Mouse (Mus musculus): ENCODE data around the gene Epb41l4b. TPM values are rescaled to one million over a fixed set of nuclear protein-coding genes. Genes with fewer than 3 reads are reported as not detected.

Epb41l4b gene
- polyA plus RNA-seq, 1 experiment = 3.5 TPM

DNA sequence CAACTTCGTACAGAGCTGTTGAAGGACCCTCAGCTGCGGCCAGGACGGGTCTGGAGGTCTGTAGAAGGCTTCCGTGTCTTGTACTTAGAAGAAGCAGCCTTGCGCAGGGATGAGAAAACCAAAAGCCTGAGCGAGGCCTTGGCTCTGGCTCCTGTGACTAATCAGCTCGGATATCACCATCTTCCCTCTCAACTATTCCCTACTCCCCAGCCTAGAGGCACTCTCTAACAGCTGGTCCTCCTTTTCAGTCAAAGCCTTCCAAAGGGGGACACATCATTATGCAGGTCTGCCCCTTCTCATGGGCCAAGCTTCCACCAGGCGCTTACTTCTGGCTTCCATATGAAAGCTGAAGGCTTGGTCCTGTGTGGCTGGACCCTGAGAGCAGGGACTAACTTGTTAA lies 139.4 kb downstream of the Epb41l4b start:
- no peaks in the 10 kb centered on the region for H3K4me1 ChIP-seq (ENCODE audit: control insufficient read depth, insufficient read depth, low read length)
- 83% methylated on average over 8 of the region's 8 CpGs for WGBS
- H3K4me3 ChIP-seq (replicated peaks; ENCODE audit: control insufficient read depth, low read depth, low read length) = no peak overlapping the region
- TF ChIP-seq CTCF (IDR thresholded peaks at IDR 0.05; ENCODE audit: control insufficient read depth, insufficient read depth, low read length) (no peak), POLR2A (IDR thresholded peaks at IDR 0.05; ENCODE audit: borderline replicate concordance, control insufficient read depth, low read depth, low read length) (no peak)
- no peak overlapping the region for H3K27ac ChIP-seq (ENCODE audit: control insufficient read depth, insufficient read depth, low read depth, low read length, poor library complexity)

DNA sequence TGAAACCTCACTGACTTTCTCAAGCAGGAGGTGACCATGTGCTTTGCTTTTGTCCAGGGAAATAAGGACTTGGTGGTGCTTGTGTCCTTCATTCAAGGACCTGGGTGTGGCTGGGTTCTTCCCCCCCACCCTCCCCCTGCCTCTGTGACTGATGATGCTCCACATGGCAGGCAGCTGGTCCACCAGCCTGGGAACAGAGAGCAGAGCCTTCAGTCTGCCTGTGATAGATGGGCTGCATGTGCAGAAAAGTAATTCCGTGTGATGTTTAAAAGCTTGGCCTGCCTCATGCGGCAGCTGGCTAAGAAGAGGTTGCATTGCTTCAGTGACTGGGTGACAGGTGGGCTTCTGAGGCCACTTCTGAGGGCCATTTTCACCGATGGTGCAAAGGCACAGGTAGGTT lies 140.5 kb downstream of the Epb41l4b start:
- no peak for TF ChIP-seq CTCF (IDR thresholded peaks at IDR 0.05; ENCODE audit: control insufficient read depth, insufficient read depth, low read length)
- TF ChIP-seq POLR2A (IDR thresholded peaks at IDR 0.05; ENCODE audit: borderline replicate concordance, control insufficient read depth, low read depth, low read length) = no peak
- WGBS = 63% methylated on average over 3 of the region's 3 CpGs
- Histone ChIP-seq H3K27ac (ENCODE audit: control insufficient read depth, insufficient read depth, low read depth, low read length, poor library complexity) (no peak overlapping the region), H3K4me3 (replicated peaks; ENCODE audit: control insufficient read depth, low read depth, low read length) (no peak overlapping the region), H3K4me1 (ENCODE audit: control insufficient read depth, insufficient read depth, low read length) (no peaks in the 10 kb centered on the region)

DNA sequence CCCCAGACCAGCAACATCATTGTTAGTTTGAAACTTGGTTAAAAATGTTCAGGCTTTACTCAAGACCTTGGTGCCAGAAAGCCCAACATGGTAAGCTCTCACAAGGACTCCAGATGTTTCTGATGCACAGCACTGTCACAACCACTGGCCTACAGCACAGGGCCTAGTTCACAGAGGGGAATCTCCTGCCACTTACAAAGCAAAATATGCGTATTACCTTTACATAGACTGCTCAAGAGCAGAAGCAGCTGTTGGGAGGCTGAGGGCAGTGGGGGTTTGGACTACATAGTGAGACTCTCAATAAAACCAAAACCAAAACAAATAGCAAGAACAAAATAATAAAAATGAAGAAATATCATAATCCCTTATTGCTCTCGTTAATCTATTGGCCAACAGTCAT lies 141.8 kb downstream of the Epb41l4b start:
- 83% methylated on average over 2 of the region's 2 CpGs for WGBS
- no peak for TF ChIP-seq CTCF (IDR thresholded peaks at IDR 0.05; ENCODE audit: control insufficient read depth, insufficient read depth, low read length)
- H3K4me1 ChIP-seq (ENCODE audit: control insufficient read depth, insufficient read depth, low read length) = no peaks in the 10 kb centered on the region

DNA sequence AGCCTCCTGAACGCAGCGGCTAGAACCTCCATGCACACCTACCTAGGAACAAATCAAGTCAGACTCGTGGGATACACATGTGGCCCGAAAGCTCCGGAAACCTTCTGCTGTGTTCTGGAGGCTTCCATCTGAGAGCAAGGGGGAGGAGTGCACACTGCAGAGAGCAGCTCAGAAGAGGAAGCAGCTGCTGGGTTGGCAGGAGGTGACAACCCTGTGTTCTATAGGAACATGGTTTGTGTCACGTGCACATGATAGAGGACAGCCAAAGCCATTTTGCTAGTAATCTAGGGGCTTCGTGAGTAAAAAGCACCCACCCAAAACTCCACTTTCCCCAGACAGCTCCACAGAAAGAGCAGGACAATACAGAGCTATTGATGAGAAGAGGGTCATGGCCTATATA lies 149.9 kb downstream of the Epb41l4b start:
- Histone ChIP-seq H3K4me3 (replicated peaks; ENCODE audit: control insufficient read depth, low read depth, low read length) (no peak overlapping the region), H3K4me1 (ENCODE audit: control insufficient read depth, insufficient read depth, low read length) (no peaks in the 10 kb centered on the region), H3K27ac (ENCODE audit: control insufficient read depth, insufficient read depth, low read depth, low read length, poor library complexity) (no peak overlapping the region)
- WGBS = 5% methylated on average over 7 of the region's 7 CpGs
- no peak for TF ChIP-seq POLR2A (IDR thresholded peaks at IDR 0.05; ENCODE audit: borderline replicate concordance, control insufficient read depth, low read depth, low read length)
- TF ChIP-seq CTCF (IDR thresholded peaks at IDR 0.05; ENCODE audit: control insufficient read depth, insufficient read depth, low read length) = no peak

More for the DNA sequence above, 141.8 kb downstream of the Epb41l4b start:
- Histone ChIP-seq H3K27ac (ENCODE audit: control insufficient read depth, insufficient read depth, low read depth, low read length, poor library complexity) (no peak overlapping the region), H3K4me3 (replicated peaks; ENCODE audit: control insufficient read depth, low read depth, low read length) (no peak overlapping the region)

DNA sequence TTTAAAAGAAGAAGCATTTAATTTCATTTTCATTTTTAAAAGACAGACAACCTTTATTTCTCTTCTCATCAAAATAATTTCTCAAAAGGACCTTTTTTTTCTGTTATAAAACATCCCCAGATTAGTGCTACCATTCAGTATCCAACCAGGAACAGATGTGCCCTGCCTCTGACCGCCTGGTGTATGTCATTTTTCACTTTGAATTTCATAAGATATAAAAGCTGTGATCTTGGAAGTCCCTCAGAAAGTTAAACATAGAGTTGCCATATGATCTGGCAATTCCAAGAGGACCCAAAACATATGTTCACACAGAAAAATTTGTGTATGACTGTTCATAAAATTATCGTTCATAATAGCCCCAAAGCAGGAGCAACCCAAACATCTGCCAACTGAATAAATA lies 151.3 kb downstream of the Epb41l4b start:
- Histone ChIP-seq H3K4me1 (ENCODE audit: control insufficient read depth, insufficient read depth, low read length) (no peaks in the 10 kb centered on the region), H3K27ac (ENCODE audit: control insufficient read depth, insufficient read depth, low read depth, low read length, poor library complexity) (no peak overlapping the region), H3K4me3 (replicated peaks; ENCODE audit: control insufficient read depth, low read depth, low read length) (no peak overlapping the region)
- TF ChIP-seq POLR2A (IDR thresholded peaks at IDR 0.05; ENCODE audit: borderline replicate concordance, control insufficient read depth, low read depth, low read length) (no peak), CTCF (IDR thresholded peaks at IDR 0.05; ENCODE audit: control insufficient read depth, insufficient read depth, low read length) (no peak)
- 71% methylated on average over 2 of the region's 2 CpGs for WGBS

DNA sequence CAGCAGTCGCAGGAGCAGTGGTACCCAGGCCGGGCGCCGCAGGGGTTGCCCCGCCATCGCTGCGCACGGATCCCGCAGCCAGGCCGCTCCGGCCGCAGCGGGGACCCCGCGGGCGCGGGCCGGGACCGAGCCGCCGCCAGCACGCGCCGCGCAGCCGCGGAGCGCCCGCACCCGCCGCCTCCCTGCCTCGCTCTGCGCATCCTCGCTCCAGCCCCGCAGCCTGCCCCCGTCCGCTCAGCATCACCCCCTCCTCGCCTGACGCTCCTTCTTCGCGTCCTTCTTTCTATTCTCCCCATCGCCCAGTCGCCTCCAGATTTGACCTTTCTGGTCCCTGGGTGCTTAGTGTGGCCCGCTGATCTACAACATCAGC lies 153.0 kb downstream of the Epb41l4b start, which contains the start of gene Frrs1l:
TSS of gene Frrs1l (minus strand) at position 177 of the 370 bp plus-strand sequence.
- 5% methylated on average over 43 of the region's 44 CpGs for WGBS
- Histone ChIP-seq H3K4me3 (replicated peaks; ENCODE audit: control insufficient read depth, low read depth, low read length) (no peak within 1 kb of the TSS), H3K27ac (ENCODE audit: control insufficient read depth, insufficient read depth, low read depth, low read length, poor library complexity) (no peak within 1 kb of the TSS), H3K4me1 (ENCODE audit: control insufficient read depth, insufficient read depth, low read length) (no peaks in the 10 kb centered on the region)
- TF ChIP-seq CTCF (IDR thresholded peaks at IDR 0.05; ENCODE audit: control insufficient read depth, insufficient read depth, low read length) (no peak), POLR2A (IDR thresholded peaks at IDR 0.05; ENCODE audit: borderline replicate concordance, control insufficient read depth, low read depth, low read length) (no peak)

DNA sequence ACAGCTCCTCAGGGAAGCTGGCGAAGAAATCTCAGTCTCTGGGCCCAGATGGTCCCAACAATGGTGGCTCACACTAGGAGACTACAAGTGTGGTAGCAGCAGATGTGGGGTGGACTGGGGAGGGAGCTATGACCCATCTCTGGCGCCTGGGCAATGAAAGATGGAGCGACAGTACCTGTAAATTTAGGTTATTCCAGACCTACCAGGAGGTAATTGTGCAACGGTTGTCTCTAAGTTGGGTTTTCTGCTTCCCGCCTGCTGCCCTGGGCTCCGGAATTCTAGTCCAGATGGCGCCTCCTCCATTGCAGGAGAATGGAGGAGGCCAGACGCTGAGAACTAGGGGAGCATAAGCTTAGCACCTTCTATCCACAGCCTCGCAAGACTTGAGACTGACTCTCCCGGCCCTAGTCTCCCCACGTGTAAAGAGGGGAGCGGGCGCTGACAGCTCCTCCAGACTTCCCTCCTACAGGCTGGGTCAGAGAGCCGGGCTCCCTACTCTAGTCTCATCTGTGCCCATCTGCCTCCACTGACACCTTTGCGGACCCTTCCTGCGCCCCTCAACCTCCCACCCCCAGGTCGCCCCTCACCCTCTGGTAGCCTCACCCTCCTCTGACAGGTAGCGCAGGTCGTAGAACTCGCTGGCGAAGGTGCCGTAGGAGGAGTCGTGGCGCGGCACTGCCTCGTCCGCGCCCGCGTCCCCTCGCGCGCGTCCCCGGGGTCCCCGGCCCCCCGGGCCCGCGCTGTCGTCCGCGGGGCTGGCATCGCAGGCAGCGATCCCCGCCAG lies 153.6 kb downstream of the Epb41l4b start:
- no peak overlapping the region for H3K4me3 ChIP-seq (replicated peaks; ENCODE audit: control insufficient read depth, low read depth, low read length)
- no peaks in the 10 kb centered on the region for H3K4me1 ChIP-seq (ENCODE audit: control insufficient read depth, insufficient read depth, low read length)
- no peak overlapping the region for H3K27ac ChIP-seq (ENCODE audit: control insufficient read depth, insufficient read depth, low read depth, low read length, poor library complexity)
- WGBS = 17% methylated on average over 45 of the region's 45 CpGs
- TF ChIP-seq CTCF (IDR thresholded peaks at IDR 0.05; ENCODE audit: control insufficient read depth, insufficient read depth, low read length) (no peak), POLR2A (IDR thresholded peaks at IDR 0.05; ENCODE audit: borderline replicate concordance, control insufficient read depth, low read depth, low read length) (no peak)

DNA sequence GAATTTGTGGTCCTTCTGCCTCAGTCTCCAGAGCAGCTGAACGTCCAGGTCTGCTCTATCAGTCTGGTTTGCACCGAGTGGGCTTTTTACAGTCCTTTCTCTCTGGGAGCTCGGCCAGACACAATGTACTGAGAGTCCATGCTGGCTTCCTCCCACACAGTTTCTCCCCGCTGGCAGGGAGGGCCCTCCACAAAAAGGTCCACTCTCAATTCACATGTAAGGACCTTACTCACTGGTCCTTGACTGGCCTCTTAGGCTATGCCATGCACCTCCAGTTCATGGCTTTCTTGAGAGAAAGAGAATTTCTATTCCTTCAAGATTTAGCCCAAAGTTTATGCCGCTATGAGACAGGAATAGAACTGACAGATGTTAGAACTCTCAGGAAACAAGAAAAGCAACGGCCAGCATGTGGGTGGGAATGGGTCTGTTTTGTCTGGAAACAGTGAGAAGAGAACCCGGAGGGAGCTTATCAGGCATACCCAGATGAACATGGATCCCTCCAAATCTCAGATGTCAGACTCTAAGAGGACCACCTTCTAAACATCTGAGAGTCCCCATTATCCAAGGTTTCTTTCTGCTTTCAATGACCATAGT lies 177.6 kb downstream of the Epb41l4b start:
- TF ChIP-seq POLR2A (IDR thresholded peaks at IDR 0.05; ENCODE audit: borderline replicate concordance, control insufficient read depth, low read depth, low read length) (no peak), CTCF (IDR thresholded peaks at IDR 0.05; ENCODE audit: control insufficient read depth, insufficient read depth, low read length) (no peak)
- no peak overlapping the region for H3K4me3 ChIP-seq (replicated peaks; ENCODE audit: control insufficient read depth, low read depth, low read length)
- 39% methylated on average over 7 of the region's 7 CpGs for WGBS
- no peak overlapping the region for H3K27ac ChIP-seq (ENCODE audit: control insufficient read depth, insufficient read depth, low read depth, low read length, poor library complexity)
- no peaks in the 10 kb centered on the region for H3K4me1 ChIP-seq (ENCODE audit: control insufficient read depth, insufficient read depth, low read length)

Data from bone marrow, adult 2 months (tissue).